Mouse (Mus musculus) G1E (cell line): ENCODE measurements around the gene Cdkl2.

ENCODE experiments used
- CTCF ChIP-seq: IDR thresholded peaks from 2 replicates; pipeline ENCODE4 v1.5.1; 2012; ENCODE audit warnings: low read depth, low read length, inconsistent platforms, mixed read lengths
- GATA1 ChIP-seq: IDR thresholded peaks from 2 replicates; pipeline ENCODE4 v1.6.1; 2012; ENCODE audit warnings: borderline replicate concordance, low read length, inconsistent platforms, mixed read lengths
- TAL1 ChIP-seq: conservative IDR thresholded peaks from 2 replicates; pipeline ENCODE4 v1.6.1; 2012; ENCODE audit warnings: low read depth, low read length, inconsistent platforms, mixed read lengths

DNA sequence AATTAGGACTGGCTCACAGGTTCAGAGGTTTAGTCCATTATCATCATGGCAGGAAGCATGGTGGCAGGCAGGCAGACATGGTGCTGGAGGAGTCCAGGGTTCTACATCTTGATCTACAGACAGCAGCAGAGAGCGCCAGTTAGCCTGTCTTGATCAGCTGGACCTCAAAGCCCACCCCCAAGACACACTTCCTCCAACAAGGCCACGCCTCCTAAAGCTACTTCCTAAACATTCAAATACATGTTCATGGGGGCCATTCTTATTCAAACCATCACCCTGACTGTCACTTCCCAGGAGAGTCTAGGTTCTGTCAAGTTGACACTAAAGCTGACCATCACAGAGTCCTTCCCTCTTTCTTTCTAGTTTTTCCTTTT lies 66.3 kb downstream of the Cdkl2 start:
- TF ChIP-seq CTCF (no peak), TAL1 (no peak), GATA1 (no peak)
